Mouse (Mus musculus) heart, adult 2 months (tissue): ENCODE results near the gene Pthlh. TPM values are rescaled to one million over a fixed set of nuclear protein-coding genes. Genes with fewer than 3 reads are reported as not detected.
"Not testable (repeated sequence)": the region's sequence is repeated elsewhere in the genome, so short reads cannot be mapped to it uniquely, and the experiment has no call there.

ENCODE experiments used
- DNase-seq, 2 experiments: peaks; one replicate each; pipeline ENCODE4 v3.0.0; 2021
- H3K27ac ChIP-seq: fragments of 200-600 bp; 2 replicates; pipeline ENCODE4 v1.8.1; 2022
- H3K27me3 ChIP-seq: fragments of 200-500 bp; 2 replicates; pipeline ENCODE4 v1.6.1; 2012; ENCODE audit warnings: mild to moderate bottlenecking, low read length, inconsistent platforms, mixed read lengths; ENCODE audit not compliant: control insufficient read depth, insufficient read depth
- H3K36me3 ChIP-seq: fragments of 200-500 bp; 2 replicates; pipeline ENCODE4 v1.6.1; 2012; ENCODE audit warnings: low read length, inconsistent platforms; ENCODE audit not compliant: control insufficient read depth, insufficient read depth
- H3K4me1 ChIP-seq: fragments of 200-500 bp; 2 replicates; pipeline ENCODE4 v1.6.1; 2011; ENCODE audit warnings: low read length; ENCODE audit not compliant: control insufficient read depth, insufficient read depth
- H3K4me3 ChIP-seq: fragments of 200-600 bp; 2 replicates; pipeline ENCODE4 v1.8.1; 2022
- H3K79me2 ChIP-seq: fragments of 200-500 bp; replicated peaks from 2 replicates; pipeline ENCODE4 v1.6.1; 2012; ENCODE audit warnings: mild to moderate bottlenecking, inconsistent platforms, low read length, moderate library complexity, mixed read lengths; ENCODE audit not compliant: control insufficient read depth, insufficient read depth
- H3K9ac ChIP-seq: fragments of 200-500 bp; 2 replicates; pipeline ENCODE4 v1.6.1; 2012; ENCODE audit warnings: low read depth, mild to moderate bottlenecking, control low read depth, inconsistent platforms, low read length, mixed read lengths
- CTCF ChIP-seq: fragments of 200-600 bp; IDR thresholded peaks from 2 replicates; pipeline ENCODE4 v1.8.1; 2022; ENCODE audit warnings: antibody characterized with exemption, mild to moderate bottlenecking, moderate library complexity
- EP300 ChIP-seq: fragments of 200-500 bp; IDR thresholded peaks from 2 replicates; pipeline ENCODE4 v1.6.1; 2011; ENCODE audit warnings: low read depth, low read length, control low read depth; ENCODE audit not compliant: insufficient read depth
- POLR2A ChIP-seq: fragments of 200-500 bp; IDR thresholded peaks from 2 replicates; pipeline ENCODE4 v1.6.1; 2011; ENCODE audit warnings: mild to moderate bottlenecking, low read depth, low read length, control low read depth; ENCODE audit not compliant: insufficient read depth
- WGBS: fragments of 180-500 bp; shearing (Covaris S2); methylation state at CpG from one replicate; pipeline ENCODE4 v1.1.7; 2018; 5-methylcytosine and 5-hydroxymethylcytosine counted together
- intact Hi-C: fragments of 180-260 bp; cut with DNase I; formaldehyde crosslinking; loops from one replicate; pipeline ENCODE4 v1.15.1; 2025
- long read RNA-seq: library from polyadenylated mRNA; stranded (forward); transcript quantifications from one replicate; pipeline ENCODE4 v2.0.0, GENCODE M21; 2021
- polyA plus RNA-seq: library from polyadenylated mRNA; depleted of rRNA; stranded (reverse); fragments of >200 nt; gene quantifications from 2 replicates; pipeline ENCODE4 v1.2.3, GENCODE M21; 2012; rRNA removed
- total RNA-seq, 2 experiments: library from RNA; stranded (reverse); gene quantifications; 2 replicates each; pipeline ENCODE4 v1.2.3; 2021

Gene Pthlh
- 1 to 10 TPM; 1.3 to 2.3 TPM for total RNA-seq
- 1.1 and 1.7 TPM in 2 replicates for polyA plus RNA-seq
- long read RNA-seq: 0 reads

- Histone ChIP-seq H3K27me3 (no peaks in the 10 kb centered on the region), H3K36me3 (no peaks in the 10 kb centered on the region), H3K27ac (no peak within 1 kb of the TSS), H3K4me1 (no peaks in the 10 kb centered on the region), H3K9ac (peak within 1 kb of the TSS; percentile 11; the same call in 1 of the 2 replicates), H3K79me2 (no peaks in the 10 kb centered on the region), H3K4me3 (peak within 1 kb of the TSS; percentile 51)
- TF ChIP-seq CTCF: peak; percentile 58
- TF ChIP-seq POLR2A: no peak
- peak; percentile 68 to 72 for DNase-seq
- intact Hi-C loops: loop anchor here (5.0 kb wide), 1 partner anchor 548 kb away; no protein-coding TSS in a partner anchor
- WGBS: 2% methylated on average over 67 of the region's 68 CpGs
Observed at GRCm38 (mm10) chr6:147263587-147264565, at the start of gene Pthlh. Gene Pthlh (minus strand): TSS chr6:147264183.

GRCm38 (mm10) chr6:147313331-147313730 lies 49.3 kb upstream of the Pthlh start:
- Histone ChIP-seq H3K79me2 (no peaks in the 10 kb centered on the region), H3K27ac (no peak overlapping the region), H3K4me1 (peaks cover 2% of the 10 kb centered on the region; the same call in 1 of the 2 replicates), H3K9ac (no peak overlapping the region), H3K4me3 (no peak overlapping the region), H3K36me3 (no peaks in the 10 kb centered on the region), H3K27me3 (no peaks in the 10 kb centered on the region)
- intact Hi-C loops: no loop called here
- no peak for DNase-seq
- TF ChIP-seq POLR2A: no peak
- no peak for TF ChIP-seq CTCF
- TF ChIP-seq EP300: no peak

- H3K4me3 ChIP-seq: no peak overlapping the region
- intact Hi-C loops: no loop called here
- no peaks in the 10 kb centered on the region for H3K27me3 ChIP-seq
- no peak for TF ChIP-seq POLR2A
- no peak for TF ChIP-seq CTCF
- no peak for TF ChIP-seq EP300
- 78% methylated on average over 7 of the region's 7 CpGs for WGBS
- DNase-seq: no peak
- H3K36me3 ChIP-seq: no peaks in the 10 kb centered on the region
- H3K4me1 ChIP-seq: peaks cover 2% of the 10 kb centered on the region; the same call in 1 of the 2 replicates
- no peaks in the 10 kb centered on the region for H3K79me2 ChIP-seq
- no peak overlapping the region for H3K9ac ChIP-seq
- H3K27ac ChIP-seq: no peak overlapping the region
Observed at GRCm38 (mm10) chr6:147310435-147310978, 46.5 kb upstream of the Pthlh start.

- WGBS: 58% methylated on average over 4 of the region's 4 CpGs
- H3K9ac ChIP-seq: no peak overlapping the region
- TF ChIP-seq CTCF (no peak), POLR2A (no peak), EP300 (no peak)
- peak in 1 of 2 experiments; percentile 5 for DNase-seq
- H3K36me3 ChIP-seq: no peaks in the 10 kb centered on the region
- no peak overlapping the region for H3K4me3 ChIP-seq
- no peak overlapping the region for H3K27ac ChIP-seq
- no peaks in the 10 kb centered on the region for H3K79me2 ChIP-seq
- peaks cover 2% of the 10 kb centered on the region; the same call in 1 of the 2 replicates for H3K4me1 ChIP-seq
- H3K27me3 ChIP-seq: no peaks in the 10 kb centered on the region
- intact Hi-C loops: no loop called here
Observed at GRCm38 (mm10) chr6:147310035-147310434, 46.1 kb upstream of the Pthlh start.

GRCm38 (mm10) chr6:147304236-147304635 lies 40.3 kb upstream of the Pthlh start:
- peak in 1 of 2 experiments; percentile 6 for DNase-seq

GRCm38 (mm10) chr6:147299607-147300006 lies 35.6 kb upstream of the Pthlh start:
- Histone ChIP-seq H3K27me3 (no peaks in the 10 kb centered on the region), H3K79me2 (no peaks in the 10 kb centered on the region), H3K36me3 (no peaks in the 10 kb centered on the region), H3K9ac (no peak overlapping the region), H3K27ac (no peak overlapping the region), H3K4me3 (no peak overlapping the region), H3K4me1 (no peaks in the 10 kb centered on the region)
- TF ChIP-seq CTCF (no peak), EP300 (no peak), POLR2A (no peak)
- no peak for DNase-seq
- WGBS: 76% methylated on average over 5 of the region's 5 CpGs
- intact Hi-C loops: no loop called here

More at GRCm38 (mm10) chr6:147304236-147304635, 40.3 kb upstream of the Pthlh start:
- 77% methylated on average over 6 of the region's 9 CpGs for WGBS
- H3K4me3 ChIP-seq, intact Hi-C loops, H3K27ac ChIP-seq, H3K36me3 ChIP-seq, H3K79me2 ChIP-seq, H3K27me3 ChIP-seq, H3K4me1 ChIP-seq, H3K9ac ChIP-seq: not testable (repeated sequence)
